Mouse (Mus musculus) neural tube, embryonic 11.5 days (tissue): Measurements from ENCODE around the gene Lgals4. TPM values are rescaled to one million over a fixed set of nuclear protein-coding genes. Genes with fewer than 3 reads are reported as not detected.
"Not testable (repeated sequence)": the region's sequence is repeated elsewhere in the genome, so short reads cannot be mapped to it uniquely, and the experiment has no call there.

Source experiments
- ATAC-seq: fragments of 200-750 bp; cut with Nextera tagmentation; 2 replicates; pipeline ENCODE4 v1.8.0; 2017; ENCODE audit warnings: moderate number of reproducible peaks, mild to moderate bottlenecking, moderate TSS enrichment, moderate library complexity; ENCODE audit not compliant: insufficient read depth, low FRiP score, low TSS enrichment
- DNase-seq: peaks from one replicate; pipeline ENCODE4 v3.0.0-alpha.2; 2015; ENCODE audit warnings: low spot score
- H3K27ac ChIP-seq: fragments of 300-500 bp; sonication (generic); 2 replicates; pipeline ENCODE4 v1.5.1; 2014; ENCODE audit warnings: low read depth, mild to moderate bottlenecking, low read length
- H3K27me3 ChIP-seq: fragments of 300-500 bp; sonication (generic); 2 replicates; pipeline ENCODE4 v1.6.1; 2014; ENCODE audit warnings: mild to moderate bottlenecking, low read length, mixed read lengths; ENCODE audit not compliant: control insufficient read depth, insufficient read depth
- H3K36me3 ChIP-seq: fragments of 300-500 bp; sonication (generic); 2 replicates; pipeline ENCODE4 v1.6.1; 2014; ENCODE audit warnings: mild to moderate bottlenecking, low read length, moderate library complexity, mixed read lengths; ENCODE audit not compliant: control insufficient read depth, insufficient read depth
- H3K4me1 ChIP-seq: fragments of 300-500 bp; sonication (generic); 2 replicates; pipeline ENCODE4 v1.6.1; 2014; ENCODE audit warnings: low read length, mixed read lengths; ENCODE audit not compliant: control insufficient read depth, insufficient read depth
- H3K4me2 ChIP-seq: fragments of 300-500 bp; sonication (generic); 2 replicates; pipeline ENCODE4 v1.6.1; 2014; ENCODE audit warnings: low read depth, mild to moderate bottlenecking, moderate library complexity
- H3K4me3 ChIP-seq: fragments of 300-500 bp; sonication (generic); 2 replicates; pipeline ENCODE4 v1.5.1; 2014; ENCODE audit warnings: low read depth, low read length
- H3K9ac ChIP-seq: fragments of 300-500 bp; sonication (generic); 2 replicates; pipeline ENCODE4 v1.6.1; 2014; ENCODE audit warnings: mild to moderate bottlenecking, low read length
- H3K9me3 ChIP-seq: fragments of 300-500 bp; sonication (generic); 2 replicates; pipeline ENCODE4 v1.6.1; 2016; ENCODE audit warnings: low read length; ENCODE audit not compliant: control insufficient read depth
- WGBS: fragments of 180-500 bp; shearing (Covaris S2); extraction: QIAGEN DNeasy Blood & Tissue Kit; methylation state at CpG from one replicate; pipeline ENCODE4 v1.1.7; 2014; 5-methylcytosine and 5-hydroxymethylcytosine counted together
- polyA plus RNA-seq: library from polyadenylated mRNA; unstranded; fragments of >200 nt; fragmentation: Nextera tagmentation; extraction: Ambion mirVana; gene quantifications from 2 replicates; pipeline ENCODE4 v1.2.1, GENCODE M21; 2014

Gene Lgals4
- polyA plus RNA-seq, 1 experiment from 2014 or later = 1.8 TPM

DNA sequence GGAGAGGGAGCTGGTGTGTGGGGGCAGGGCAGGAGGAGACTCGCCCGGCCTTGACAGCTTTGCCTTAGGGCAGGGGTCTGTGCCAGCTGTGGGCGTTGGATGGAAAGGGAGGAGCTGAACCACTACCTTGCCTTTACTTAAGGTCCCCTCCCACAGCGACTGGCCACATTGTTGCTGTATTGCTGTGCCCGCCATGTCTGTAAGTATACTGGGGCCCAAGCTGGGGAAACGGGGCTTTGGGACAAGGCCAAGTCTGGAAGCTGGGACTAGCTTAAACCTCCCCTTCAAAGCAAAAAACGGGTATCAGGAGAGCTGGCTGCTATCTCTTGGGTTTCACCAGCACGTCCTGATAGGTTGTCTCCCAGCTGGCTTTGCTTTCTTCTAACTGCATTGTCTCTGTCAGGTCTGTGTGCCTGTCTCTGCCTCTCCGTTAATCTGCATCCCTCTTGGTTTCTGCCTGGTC is 30.7 kb downstream of the Lgals4 start:
- Histone ChIP-seq H3K27ac (no peak overlapping the region), H3K4me2 (no peak overlapping the region), H3K9me3 (no peaks in the 10 kb centered on the region), H3K4me3 (no peak overlapping the region), H3K36me3 (no peaks in the 10 kb centered on the region), H3K4me1 (0 out of 2 replicates have a peak, but pooled peaks cover 3% of the 10 kb centered on the region), H3K9ac (no peak overlapping the region), H3K27me3 (no peaks in the 10 kb centered on the region)
- ATAC-seq (no peak), DNase-seq (no peak)
- WGBS = 56% methylated on average over 9 of the region's 9 CpGs

- no peaks in the 10 kb centered on the region for H3K27me3 ChIP-seq
- WGBS = 42% methylated on average over 33 of the region's 33 CpGs
- no peaks in the 10 kb centered on the region for H3K9me3 ChIP-seq
- no peaks in the 10 kb centered on the region for H3K36me3 ChIP-seq
- H3K27ac ChIP-seq = no peak overlapping the region
- ATAC-seq (no peak), DNase-seq (peak; percentile 76)
- H3K4me1 ChIP-seq = 0 out of 2 replicates have a peak, but pooled peaks cover 3% of the 10 kb centered on the region
- peak overlapping the region; percentile 11; the same call in 1 of the 2 replicates for H3K9ac ChIP-seq
- H3K4me2 ChIP-seq = peak overlapping the region; percentile 41
- peak overlapping the region; percentile 13; the same call in 1 of the 2 replicates for H3K4me3 ChIP-seq
Measured at GRCm38 (mm10) chr7:28865481-28866300, 32.0 kb downstream of the Lgals4 start.

DNA sequence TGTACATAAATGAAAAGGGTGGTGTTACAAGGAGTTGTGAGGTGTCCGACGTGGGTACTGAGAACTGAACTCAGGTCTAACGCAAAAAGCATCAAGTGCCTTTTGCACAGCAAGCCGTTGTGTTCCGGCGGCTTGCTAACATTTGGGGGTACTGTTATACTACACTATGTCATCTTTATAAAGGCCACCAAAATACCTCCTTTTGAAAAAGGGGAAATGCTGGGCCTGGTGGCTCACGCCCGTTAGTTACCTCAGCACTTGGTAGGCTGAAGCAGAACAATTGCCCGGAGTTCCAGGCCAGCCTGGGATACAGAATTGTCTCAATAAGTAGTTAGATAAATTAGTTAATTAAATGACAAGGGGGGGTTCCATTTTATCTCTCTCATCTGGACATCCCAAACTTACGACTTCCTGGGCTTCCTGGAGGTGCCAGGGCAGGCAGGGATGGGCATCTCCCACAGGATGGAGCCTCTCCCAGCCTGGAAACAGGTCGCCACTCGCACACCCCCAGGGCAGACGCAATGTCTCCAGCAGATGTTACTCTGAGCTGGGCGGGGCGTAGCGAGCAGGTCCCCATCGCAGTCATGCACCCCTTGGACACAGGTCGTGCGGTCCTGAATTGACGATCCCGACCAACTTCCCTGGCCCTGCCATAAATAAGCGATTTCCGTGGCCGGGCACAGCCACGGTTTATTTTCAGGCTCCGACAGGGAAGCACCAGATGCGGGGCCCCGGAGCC is 33.3 kb downstream of the Lgals4 start:
- Histone ChIP-seq H3K9me3 (no peaks in the 10 kb centered on the region), H3K4me2 (no peak overlapping the region), H3K4me3 (no peak overlapping the region), H3K27me3 (no peaks in the 10 kb centered on the region), H3K36me3 (no peaks in the 10 kb centered on the region), H3K9ac (no peak overlapping the region), H3K4me1 (0 out of 2 replicates have a peak, but pooled peaks cover 3% of the 10 kb centered on the region), H3K27ac (no peak overlapping the region)
- ATAC-seq = no peak
- 89% methylated on average over 28 of the region's 28 CpGs for WGBS
- DNase-seq = no peak

GRCm38 (mm10) chr7:28867508-28868340 is 34.1 kb downstream of the Lgals4 start:
- not testable (repeated sequence) for H3K27ac ChIP-seq, H3K4me3 ChIP-seq, H3K4me2 ChIP-seq, H3K9me3 ChIP-seq, ATAC-seq, H3K36me3 ChIP-seq, H3K9ac ChIP-seq, H3K4me1 ChIP-seq, H3K27me3 ChIP-seq
- peak; percentile 71 for DNase-seq
- WGBS = 28% methylated on average over 23 of the region's 23 CpGs

DNA sequence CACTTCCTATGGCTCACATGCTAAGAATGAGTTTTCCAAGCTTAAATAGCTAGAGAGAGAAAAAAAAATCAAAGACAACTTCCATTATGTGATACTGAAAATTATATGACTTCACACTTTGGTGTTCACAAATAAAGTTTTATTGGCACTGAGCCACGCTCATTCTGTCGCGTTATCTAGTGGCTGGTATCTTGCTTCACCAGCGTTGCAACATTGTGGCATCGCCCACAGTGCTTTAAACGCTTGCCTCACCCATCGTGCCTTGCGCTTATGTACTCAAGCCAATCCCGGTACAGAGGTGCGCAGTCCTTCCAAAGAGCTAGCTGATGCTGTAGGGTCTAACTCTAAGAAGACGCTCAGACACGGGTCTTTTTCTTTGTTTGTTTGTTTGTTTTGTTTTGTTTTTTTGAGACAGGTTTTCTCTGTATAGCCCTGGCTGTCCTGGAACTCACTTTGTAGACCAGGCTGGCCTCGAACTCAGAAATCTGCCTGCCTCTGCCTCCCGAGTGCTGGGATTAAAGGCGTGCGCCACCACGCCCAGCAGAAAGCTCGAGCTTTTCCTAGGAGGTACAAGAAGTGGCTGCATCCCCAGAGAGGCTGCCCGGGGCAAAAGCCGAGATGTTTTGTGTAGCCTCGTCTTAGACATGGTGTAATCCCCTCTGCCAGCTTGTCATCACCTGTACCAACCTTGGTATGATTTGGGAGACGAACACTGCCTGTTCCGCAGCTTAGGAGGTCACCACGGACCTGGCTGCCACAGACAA is 37.4 kb downstream of the Lgals4 start:
- Histone ChIP-seq H3K27me3 (no peaks in the 10 kb centered on the region), H3K36me3 (no peaks in the 10 kb centered on the region), H3K27ac (no peak overlapping the region), H3K4me3 (no peak overlapping the region), H3K9ac (no peak overlapping the region), H3K9me3 (no peaks in the 10 kb centered on the region), H3K4me1 (no peaks in the 10 kb centered on the region), H3K4me2 (no peak overlapping the region)
- ATAC-seq = no peak
- no peak for DNase-seq
- 91% methylated on average over 24 of the region's 24 CpGs for WGBS

GRCm38 (mm10) chr7:28874565-28874964 is 40.9 kb downstream of the Lgals4 start:
- Histone ChIP-seq H3K4me1 (no peaks in the 10 kb centered on the region), H3K9ac (no peak overlapping the region), H3K9me3 (no peaks in the 10 kb centered on the region), H3K36me3 (no peaks in the 10 kb centered on the region), H3K27me3 (no peaks in the 10 kb centered on the region), H3K4me2 (no peak overlapping the region), H3K4me3 (no peak overlapping the region), H3K27ac (no peak overlapping the region)
- WGBS = 65% methylated on average over 2 of the region's 2 CpGs
- ATAC-seq (no peak), DNase-seq (no peak)

GRCm38 (mm10) chr7:28876099-28876498 is 42.4 kb downstream of the Lgals4 start:
- Histone ChIP-seq H3K27ac (no peak overlapping the region), H3K4me2 (no peak overlapping the region), H3K9ac (no peak overlapping the region), H3K27me3 (no peaks in the 10 kb centered on the region), H3K4me3 (no peak overlapping the region), H3K36me3 (no peaks in the 10 kb centered on the region), H3K9me3 (no peaks in the 10 kb centered on the region), H3K4me1 (no peaks in the 10 kb centered on the region)
- no peak for DNase-seq
- ATAC-seq = no peak
- WGBS = 78% methylated on average over 4 of the region's 4 CpGs

DNA sequence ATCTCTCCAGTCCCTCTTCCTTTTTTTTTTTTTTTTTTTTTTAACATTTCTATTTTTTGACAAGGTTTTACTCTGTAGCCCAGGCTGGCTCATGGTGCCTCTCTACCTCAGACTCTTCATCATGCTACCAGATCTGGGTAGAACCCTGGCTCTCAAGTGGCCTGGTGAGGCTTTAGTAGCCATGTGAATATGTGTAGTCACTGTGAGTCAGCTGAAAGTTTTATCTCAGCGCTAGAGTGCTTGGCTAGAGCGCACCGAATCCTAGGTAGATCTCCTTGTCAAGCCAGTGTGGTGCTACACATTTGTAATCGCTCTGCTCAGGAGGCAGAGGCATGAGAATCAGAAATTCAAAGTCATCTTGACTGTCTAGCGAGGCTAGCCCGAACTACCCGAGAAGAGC is 43.5 kb downstream of the Lgals4 start:
- ATAC-seq = no peak
- Histone ChIP-seq H3K9me3 (no peaks in the 10 kb centered on the region), H3K4me1 (no peaks in the 10 kb centered on the region), H3K36me3 (no peaks in the 10 kb centered on the region), H3K9ac (no peak overlapping the region), H3K4me2 (no peak overlapping the region), H3K4me3 (no peak overlapping the region), H3K27ac (no peak overlapping the region), H3K27me3 (no peaks in the 10 kb centered on the region)
- 88% methylated on average over 7 of the region's 7 CpGs for WGBS
- DNase-seq = no peak
